Mouse (Mus musculus) stomach, postnatal 0 days (tissue): ENCODE measurements around the gene Ap2a1. TPM values are rescaled to one million over a fixed set of nuclear protein-coding genes. Genes with fewer than 3 reads are reported as not detected.

Experiments used
- ATAC-seq: fragments of 200-750 bp; cut with Nextera tagmentation; 2 replicates; pipeline ENCODE4 v1.8.0; 2017; ENCODE audit not compliant: low FRiP score, low TSS enrichment
- DNase-seq: peaks from one replicate; pipeline ENCODE4 v3.0.0-alpha.2; 2016; ENCODE audit warnings: low spot score
- H3K27ac ChIP-seq: fragments of 300-500 bp; sonication (generic); replicated peaks from 2 replicates; pipeline ENCODE4 v1.5.1; 2014; ENCODE audit warnings: mild to moderate bottlenecking, control low read depth
- H3K27me3 ChIP-seq: fragments of 300-500 bp; sonication (generic); 2 replicates; pipeline ENCODE4 v1.6.1; 2014; ENCODE audit warnings: low read length; ENCODE audit not compliant: control insufficient read depth, insufficient read depth
- H3K36me3 ChIP-seq: fragments of 300-500 bp; sonication (generic); 2 replicates; pipeline ENCODE4 v1.6.1; 2014; ENCODE audit warnings: low read length, mixed read lengths; ENCODE audit not compliant: control insufficient read depth, insufficient read depth
- H3K4me1 ChIP-seq: fragments of 300-500 bp; sonication (generic); replicated peaks from 2 replicates; pipeline ENCODE4 v1.6.1; 2014; ENCODE audit warnings: antibody characterized with exemption; ENCODE audit not compliant: control insufficient read depth, insufficient read depth
- H3K4me2 ChIP-seq: fragments of 300-500 bp; sonication (generic); replicated peaks from 2 replicates; pipeline ENCODE4 v1.6.1; 2014; ENCODE audit warnings: low read depth, mild to moderate bottlenecking, control low read depth, moderate library complexity
- H3K4me3 ChIP-seq: fragments of 300-500 bp; sonication (generic); 2 replicates; pipeline ENCODE4 v1.5.1; 2014; ENCODE audit warnings: low read depth, low read length, control low read depth
- H3K9ac ChIP-seq: fragments of 300-500 bp; sonication (generic); 2 replicates; pipeline ENCODE4 v1.6.1; 2014; ENCODE audit warnings: mild to moderate bottlenecking, low read length, control low read depth, mixed read lengths
- H3K9me3 ChIP-seq: fragments of 300-500 bp; sonication (generic); 2 replicates; pipeline ENCODE4 v1.6.1; 2016; ENCODE audit warnings: low read length; ENCODE audit not compliant: control insufficient read depth
- CTCF ChIP-seq: IDR thresholded peaks from 2 replicates; pipeline ENCODE4 v1.5.1; 2016; ENCODE audit warnings: antibody characterized with exemption, low read depth, mild to moderate bottlenecking, moderate library complexity
- EP300 ChIP-seq: optimal IDR thresholded peaks from 2 replicates; pipeline ENCODE3; 2016; ENCODE audit warnings: antibody characterized with exemption
- WGBS: fragments of 180-500 bp; shearing (Covaris S2); extraction: QIAGEN DNeasy Blood & Tissue Kit; methylation state at CpG from one replicate; pipeline ENCODE4 v1.1.7; 2014; 5-methylcytosine and 5-hydroxymethylcytosine counted together
- polyA plus RNA-seq: library from polyadenylated mRNA; unstranded; fragments of >200 nt; fragmentation: Nextera tagmentation; extraction: Ambion mirVana; gene quantifications from 2 replicates; pipeline ENCODE4 v1.2.1, GENCODE M21; 2015

Ap2a1 gene
- polyA plus RNA-seq, 1 experiment from 2014 or later: 29.3 TPM

DNA sequence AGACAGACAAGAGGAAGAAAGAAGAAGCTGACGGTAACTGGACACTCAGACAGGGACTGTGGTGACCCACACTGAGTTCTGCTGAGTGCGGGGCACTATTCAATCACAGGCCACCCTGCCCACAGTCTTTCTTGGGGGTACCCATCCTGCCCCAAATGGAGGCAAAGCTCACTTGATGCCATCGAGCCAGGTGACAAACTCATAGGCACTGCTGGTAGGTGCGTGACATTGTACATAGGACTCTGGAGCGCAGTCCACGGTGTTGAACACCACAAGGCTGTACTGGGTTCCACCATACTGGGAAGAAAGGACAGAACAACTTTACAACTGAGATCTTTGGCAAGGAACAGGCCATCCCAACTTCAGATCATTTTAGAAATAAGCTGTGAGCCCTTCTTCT lies 37.7 kb downstream of the Ap2a1 start:
- Histone ChIP-seq H3K27ac (peak overlapping the region; percentile 97), H3K9ac (peak overlapping the region; percentile 87), H3K4me1 (peaks cover 6% of the 10 kb centered on the region), H3K27me3 (no peaks in the 10 kb centered on the region), H3K4me2 (peak overlapping the region; percentile 83), H3K4me3 (peak overlapping the region; percentile 75), H3K9me3 (no peaks in the 10 kb centered on the region), H3K36me3 (peaks cover 2% of the 10 kb centered on the region; the same call in 1 of the 2 replicates)
- DNase-seq (no peak), ATAC-seq (no peak)
- 12% methylated on average over 6 of the region's 6 CpGs for WGBS
- no peak for TF ChIP-seq CTCF
- no peak for TF ChIP-seq EP300

DNA sequence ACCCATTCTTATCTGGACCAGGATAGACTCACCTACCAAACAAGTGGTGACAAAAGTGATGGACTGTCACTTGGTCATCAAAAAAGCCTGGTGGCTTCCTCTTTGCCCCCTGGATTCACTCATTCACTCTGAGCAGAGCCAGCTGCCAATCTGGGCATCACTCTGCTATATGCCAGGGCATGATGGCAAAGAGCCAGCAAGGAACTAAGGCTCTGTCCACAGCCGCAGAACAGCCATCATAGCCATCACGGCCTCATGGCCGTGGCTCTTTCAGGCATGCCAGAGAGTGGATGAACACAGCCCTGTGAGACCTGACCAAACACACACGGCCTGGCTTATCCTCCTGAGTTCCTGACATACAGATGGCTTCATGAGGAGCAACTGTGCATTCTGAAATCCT lies 38.6 kb downstream of the Ap2a1 start:
- WGBS: 73% methylated on average over 4 of the region's 4 CpGs
- Histone ChIP-seq H3K36me3 (peaks cover 2% of the 10 kb centered on the region; the same call in 1 of the 2 replicates), H3K4me3 (0 out of 2 replicates have a peak overlapping the region, but pooled peaks have one; percentile 75)

DNA sequence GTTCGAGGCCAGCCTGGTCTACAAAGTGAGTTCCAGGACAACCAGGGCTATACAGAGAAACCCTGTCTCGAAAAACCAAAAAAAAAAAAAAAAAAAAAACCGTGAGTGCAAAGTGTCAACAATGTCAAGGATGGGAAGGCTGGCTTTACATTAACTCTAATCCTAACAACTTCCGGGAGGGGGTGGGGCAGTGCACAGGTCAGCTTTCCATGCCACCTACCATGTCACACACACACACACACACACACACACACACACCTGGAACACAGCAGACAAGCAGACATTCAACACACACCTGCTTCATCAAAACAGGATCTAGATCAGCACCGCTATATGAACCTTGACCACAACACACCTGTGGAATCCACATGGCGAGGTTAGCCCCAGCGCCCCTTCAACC lies 39.1 kb downstream of the Ap2a1 start:
- no peak overlapping the region for H3K9ac ChIP-seq
- ATAC-seq: no peak; the same call in 1 of the 2 replicates
- WGBS: 76% methylated on average over 6 of the region's 7 CpGs
- H3K27me3 ChIP-seq: no peaks in the 10 kb centered on the region
- TF ChIP-seq CTCF (no peak), EP300 (no peak)
- H3K4me1 ChIP-seq: peaks cover 6% of the 10 kb centered on the region
- H3K4me3 ChIP-seq: no peak overlapping the region
- 0 out of 2 replicates have a peak overlapping the region, but pooled peaks have one; percentile 14 for H3K4me2 ChIP-seq
- DNase-seq: peak; percentile 61
- peaks cover 2% of the 10 kb centered on the region; the same call in 1 of the 2 replicates for H3K36me3 ChIP-seq
- no peak overlapping the region for H3K27ac ChIP-seq
- H3K9me3 ChIP-seq: no peaks in the 10 kb centered on the region

More for the DNA sequence above, 38.6 kb downstream of the Ap2a1 start:
- Histone ChIP-seq H3K27ac (no peak overlapping the region), H3K4me1 (peaks cover 6% of the 10 kb centered on the region), H3K27me3 (no peaks in the 10 kb centered on the region), H3K9me3 (no peaks in the 10 kb centered on the region), H3K9ac (peak overlapping the region; percentile 41; the same call in 1 of the 2 replicates), H3K4me2 (peak overlapping the region; percentile 83)
- ATAC-seq (no peak), DNase-seq (peak; percentile 48)
- no peak for TF ChIP-seq EP300
- TF ChIP-seq CTCF: no peak

DNA sequence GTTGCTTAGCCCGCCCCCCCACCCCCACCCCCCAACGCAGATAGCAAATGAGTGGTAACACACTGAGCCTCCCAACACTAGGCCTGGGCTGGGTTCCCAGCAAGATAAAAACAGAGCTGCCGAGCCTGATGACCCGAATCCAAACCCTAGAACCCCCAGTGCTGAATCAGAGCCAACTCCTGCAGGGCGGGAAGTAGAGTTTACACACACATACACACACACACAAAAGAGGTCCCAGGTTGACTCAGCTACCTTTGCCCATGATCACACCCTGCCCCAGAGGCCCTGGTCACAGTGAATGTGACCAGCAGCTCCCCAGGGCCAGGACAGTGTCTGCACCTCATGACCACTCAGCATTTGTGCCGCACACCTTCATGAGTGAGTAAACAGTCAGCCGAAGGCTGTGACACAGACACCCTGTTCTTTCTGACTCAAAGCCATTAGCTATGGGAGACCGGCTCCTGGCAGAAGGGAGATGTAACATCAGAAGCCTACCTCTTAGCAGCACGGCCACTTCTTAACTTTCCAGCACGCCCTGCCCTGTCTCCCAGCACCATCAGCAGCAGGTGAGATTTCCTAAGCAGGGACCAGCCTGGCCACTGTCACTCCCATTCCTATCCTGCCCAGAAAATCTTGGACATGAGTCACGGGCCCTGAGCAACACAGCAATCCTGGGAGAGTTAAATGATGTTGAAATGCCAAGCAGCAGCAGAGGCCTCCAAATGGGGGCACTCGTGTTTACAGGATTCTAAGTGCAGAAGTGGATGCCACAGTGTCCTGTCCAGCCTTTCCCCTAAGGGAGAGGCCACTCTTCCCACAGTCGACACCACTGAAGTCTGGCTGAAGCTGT lies 40.8 kb downstream of the Ap2a1 start:
- H3K27me3 ChIP-seq: no peaks in the 10 kb centered on the region
- H3K27ac ChIP-seq: peak overlapping the region; percentile 69
- no peaks in the 10 kb centered on the region for H3K9me3 ChIP-seq
- 68% methylated on average over 13 of the region's 13 CpGs for WGBS
- TF ChIP-seq EP300: no peak
- no peak for TF ChIP-seq CTCF
- no peak overlapping the region; the same call in 1 of the 2 replicates for H3K9ac ChIP-seq
- H3K36me3 ChIP-seq: peaks cover 5% of the 10 kb centered on the region; the same call in 1 of the 2 replicates
- DNase-seq (peak; percentile 79), ATAC-seq (peak; percentile 80)
- H3K4me3 ChIP-seq: no peak overlapping the region
- H3K4me1 ChIP-seq: peaks cover 6% of the 10 kb centered on the region
- H3K4me2 ChIP-seq: no peak overlapping the region

DNA sequence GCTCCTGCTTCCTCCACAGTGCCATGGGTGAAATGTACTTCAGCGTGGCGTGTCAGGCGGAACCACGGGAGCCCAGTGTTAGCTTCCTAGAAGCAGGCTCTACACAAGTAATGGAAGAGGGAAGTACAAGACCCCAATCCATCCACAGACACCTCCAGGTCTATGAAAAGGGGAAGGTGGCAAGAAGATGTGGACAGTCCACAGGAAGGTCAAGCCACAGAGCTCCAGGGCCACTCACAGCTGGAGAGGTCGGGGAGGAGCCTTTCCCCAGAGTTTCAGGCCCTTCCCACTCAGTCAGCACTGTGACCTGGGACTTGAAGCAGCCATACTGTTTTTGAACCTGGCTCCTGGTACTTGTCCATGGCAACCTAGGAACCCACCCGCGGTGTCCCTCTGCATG lies 42.3 kb downstream of the Ap2a1 start:
- TF ChIP-seq EP300: no peak
- TF ChIP-seq CTCF: no peak
- Histone ChIP-seq H3K4me2 (no peak overlapping the region), H3K9ac (no peak overlapping the region), H3K4me1 (peaks cover 6% of the 10 kb centered on the region), H3K4me3 (no peak overlapping the region), H3K27ac (no peak overlapping the region), H3K27me3 (no peaks in the 10 kb centered on the region), H3K9me3 (no peaks in the 10 kb centered on the region), H3K36me3 (peaks cover 7% of the 10 kb centered on the region; the same call in 1 of the 2 replicates)
- ATAC-seq (no peak), DNase-seq (no peak)
- 88% methylated on average over 7 of the region's 7 CpGs for WGBS

DNA sequence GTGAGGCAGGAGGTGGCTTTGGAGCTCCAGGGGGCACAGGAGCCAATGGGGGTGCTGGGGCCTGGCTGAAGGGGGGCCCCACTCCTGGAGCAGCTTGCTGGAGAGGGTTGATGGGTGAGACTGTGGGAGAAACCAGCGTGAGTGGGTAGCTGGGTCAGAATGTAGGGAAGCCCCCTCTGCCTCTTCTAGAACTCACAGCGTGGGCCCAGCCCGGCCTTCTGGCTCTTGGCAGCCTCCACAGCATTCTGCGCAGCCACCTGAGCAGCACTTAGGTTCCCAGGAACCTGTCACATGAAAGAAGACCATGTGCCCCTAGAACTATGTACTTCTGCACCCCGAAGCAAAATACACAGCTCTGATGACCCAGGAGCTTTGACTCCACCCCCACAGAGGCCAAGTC lies 44.7 kb downstream of the Ap2a1 start:
- no peaks in the 10 kb centered on the region for H3K27me3 ChIP-seq
- 96% methylated on average over 5 of the region's 5 CpGs for WGBS
- H3K4me3 ChIP-seq: no peak overlapping the region
- H3K27ac ChIP-seq: no peak overlapping the region
- TF ChIP-seq CTCF (no peak), EP300 (no peak)
- H3K36me3 ChIP-seq: peaks cover 22% of the 10 kb centered on the region
- DNase-seq (no peak), ATAC-seq (no peak)
- no peaks in the 10 kb centered on the region for H3K9me3 ChIP-seq
- H3K4me1 ChIP-seq: peaks cover 2% of the 10 kb centered on the region; the same call in 1 of the 2 replicates
- no peak overlapping the region for H3K9ac ChIP-seq
- no peak overlapping the region for H3K4me2 ChIP-seq
